Mouse (Mus musculus) cerebellum, postnatal 4 days (tissue): ENCODE data around the gene Lrrc41.
A peak's percentile ranks its signal among the peaks of the same experiment; 100 is the strongest.

Experiments
- DNase-seq, 2 experiments: peaks; one replicate each; pipeline ENCODE4 v3.0.0; 2022; ENCODE audit warnings: low spot score in 2 of 2, mixed read lengths in 1 of 2

The Lrrc41 gene

DNA sequence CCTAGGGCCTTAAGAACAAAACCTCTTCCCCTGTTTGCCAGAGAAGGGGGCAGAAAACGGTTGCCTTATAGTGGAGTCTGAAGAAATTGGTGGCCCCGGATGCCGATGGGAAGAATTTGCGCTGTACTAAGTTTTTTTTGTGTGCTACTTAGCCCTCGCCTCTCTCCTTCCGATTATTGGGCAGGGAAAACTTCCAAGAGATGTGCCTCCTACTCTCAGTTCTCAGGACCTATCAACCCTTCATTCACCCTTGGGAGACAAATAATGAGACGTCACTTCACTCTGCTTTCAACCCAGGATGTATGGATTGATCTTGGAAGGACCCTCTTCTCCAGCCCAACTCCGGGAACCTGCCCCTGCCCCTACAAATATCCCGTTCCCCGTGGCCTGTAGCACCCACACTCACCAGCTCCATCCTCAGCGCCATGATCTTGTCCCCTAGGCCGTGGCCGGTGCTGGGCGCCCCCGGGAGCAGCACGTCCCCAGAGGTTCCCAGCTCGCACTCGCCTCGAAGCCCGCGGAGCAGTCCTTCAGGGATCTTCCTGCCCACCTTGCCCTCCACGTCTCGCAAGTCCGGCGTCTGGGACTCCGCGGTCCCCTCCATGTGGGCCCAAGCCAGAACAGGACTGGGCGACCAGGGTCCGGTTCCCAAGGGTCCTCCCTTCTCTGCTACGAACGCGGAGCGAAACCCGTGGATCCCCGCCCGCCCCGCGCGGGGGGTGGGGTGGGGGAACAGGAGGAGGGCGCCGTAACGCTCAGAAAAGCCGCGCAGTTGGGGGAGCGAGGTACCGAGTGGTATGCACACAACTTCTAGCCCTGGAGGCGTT lies 69.0 kb downstream of the Lrrc41 start:
- DNase-seq: peak; percentile 29 to 52
